Mouse (Mus musculus): Measurements from ENCODE around the gene Rdh8. TPM values are rescaled to one million over a fixed set of nuclear protein-coding genes. Genes with fewer than 3 reads are reported as not detected.
A peak's percentile ranks its signal among the peaks of the same experiment; 100 is the strongest.
"Not testable (repeated sequence)": the region's sequence is repeated elsewhere in the genome, so short reads cannot be mapped to it uniquely, and the experiment has no call there.

The Rdh8 gene
- not detected in 2 replicates for total RNA-seq (2021)
- long read RNA-seq, experiment 1, result 0 reads
- long read RNA-seq, experiment 2, result 0 reads

- DNase-seq, result no peak
Measured at GRCm38 (mm10) chr9:20818236-20818635, at the start of gene Rdh8. TSS of gene Rdh8 (plus strand) at chr9:20818503.

GRCm38 (mm10) chr9:20781286-20781685, 37.0 kb upstream of the Rdh8 start:
- peak; percentile 64 for DNase-seq

DNA sequence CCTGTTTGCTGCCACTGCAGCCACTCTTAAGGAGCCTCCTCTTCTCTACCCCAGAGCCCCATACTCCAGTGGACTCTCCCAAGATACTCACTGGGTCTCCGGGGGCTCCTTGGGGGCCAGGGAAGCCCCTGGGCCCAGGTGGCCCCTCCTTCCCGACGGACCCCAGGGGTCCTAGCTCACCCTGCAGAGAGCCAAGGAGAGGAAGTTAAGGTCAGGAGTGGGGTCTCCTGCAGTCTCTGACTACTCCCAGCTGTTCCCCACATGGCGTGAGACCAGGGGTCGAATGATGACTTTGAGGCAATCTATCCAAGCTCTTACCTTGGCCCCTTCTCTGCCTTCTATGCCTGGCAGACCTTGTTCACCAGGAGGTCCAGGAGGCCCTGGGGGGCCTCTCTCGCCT, 33.2 kb upstream of the Rdh8 start:
- DNase-seq, result no peak

- DNase-seq, result no peak
Measured at GRCm38 (mm10) chr9:20787992-20788391, 30.3 kb upstream of the Rdh8 start.

GRCm38 (mm10) chr9:20789651-20790050, 28.7 kb upstream of the Rdh8 start:
- DNase-seq, result no peak

DNA sequence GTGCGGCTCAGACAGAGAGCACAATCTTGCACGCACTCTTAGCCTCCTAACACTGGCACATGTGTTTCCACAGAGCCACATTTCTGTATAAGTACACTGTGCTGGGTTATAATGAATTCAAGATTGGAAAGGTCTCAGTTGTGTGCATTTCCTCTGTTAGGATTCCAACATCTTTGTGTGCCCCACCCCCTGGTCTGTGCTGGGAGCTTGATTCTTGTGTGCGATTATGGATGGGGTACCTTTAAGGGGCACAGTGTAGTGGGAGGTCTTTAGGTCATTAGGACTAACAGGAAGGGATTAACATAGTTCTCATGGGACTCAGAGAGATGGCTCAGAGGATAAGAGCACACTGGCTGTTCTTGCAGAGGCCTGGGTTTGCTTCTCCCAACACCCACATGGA, 28.0 kb upstream of the Rdh8 start:
- no peak for DNase-seq

- peak; percentile 60 for DNase-seq
Measured at GRCm38 (mm10) chr9:20794108-20794806, 24.0 kb upstream of the Rdh8 start.

DNA sequence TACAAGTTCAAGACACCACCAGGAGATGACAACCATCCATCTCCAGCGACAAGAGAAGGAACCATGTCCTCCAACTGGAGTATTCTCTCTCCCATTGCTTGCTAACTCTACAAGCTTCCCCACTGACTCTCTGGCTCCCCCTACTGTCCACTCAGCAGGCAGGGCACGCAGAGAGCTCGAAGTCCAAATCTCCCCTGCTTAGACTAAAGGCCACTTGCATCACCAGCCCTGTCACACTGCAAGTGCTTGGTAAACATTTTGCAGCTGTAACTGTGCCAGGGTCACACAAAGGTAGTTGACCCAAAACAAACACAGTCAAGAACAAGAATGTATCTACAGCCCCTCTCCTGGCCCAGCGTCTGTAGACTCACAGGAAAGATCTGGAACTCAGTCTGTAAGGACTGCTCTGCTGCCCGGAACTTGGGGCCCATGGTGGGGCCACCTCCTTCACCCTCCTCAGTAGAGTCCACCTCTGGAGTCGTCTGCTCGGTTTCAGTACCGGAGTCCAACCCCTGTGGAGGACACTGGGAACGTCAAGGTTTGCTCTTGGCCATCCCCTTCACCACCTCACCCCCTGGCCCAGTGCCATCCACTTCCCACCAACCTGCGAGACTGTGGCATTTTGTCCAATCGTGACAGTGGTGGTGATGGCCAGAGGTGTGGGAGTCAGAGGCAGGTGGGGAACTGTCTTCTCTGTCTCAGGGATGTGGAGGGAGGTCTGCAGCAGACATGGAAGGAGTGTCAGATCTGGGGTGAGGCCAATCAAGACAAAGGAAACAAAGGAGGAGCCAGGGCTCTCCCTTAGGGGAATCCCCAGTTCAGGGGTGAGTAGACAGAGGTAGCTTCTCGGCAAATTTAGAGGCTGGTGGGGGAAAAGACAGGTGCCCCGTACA, 13.8 kb upstream of the Rdh8 start:
- peak; percentile 90 for DNase-seq

- DNase-seq, result peak; percentile 80
Measured at GRCm38 (mm10) chr9:20805159-20805495, 13.2 kb upstream of the Rdh8 start.

GRCm38 (mm10) chr9:20805706-20806105, 12.6 kb upstream of the Rdh8 start:
- peak; percentile 59 for DNase-seq

GRCm38 (mm10) chr9:20810271-20810670, 8.0 kb upstream of the Rdh8 start:
- peak; percentile 34 for DNase-seq

DNA sequence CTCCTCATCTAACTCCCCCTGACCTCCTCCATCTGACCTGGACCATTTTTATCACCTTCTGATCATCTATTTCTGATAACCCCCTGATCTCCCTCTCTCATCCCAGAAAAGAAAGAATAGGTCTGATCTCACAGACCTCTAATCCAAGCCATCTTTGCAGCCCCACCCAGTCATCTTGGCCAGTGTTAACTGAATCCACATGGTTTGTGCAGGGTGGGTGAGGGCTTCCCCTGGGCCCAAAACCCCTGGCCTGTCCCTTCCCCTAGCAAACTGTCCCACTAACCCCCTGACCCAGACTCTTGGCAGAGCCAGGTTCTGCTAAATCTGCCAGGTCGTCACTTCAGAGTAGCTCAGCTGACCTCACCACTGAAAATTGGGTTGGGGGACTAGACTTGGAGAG, 7.5 kb upstream of the Rdh8 start:
- no peak for DNase-seq

DNA sequence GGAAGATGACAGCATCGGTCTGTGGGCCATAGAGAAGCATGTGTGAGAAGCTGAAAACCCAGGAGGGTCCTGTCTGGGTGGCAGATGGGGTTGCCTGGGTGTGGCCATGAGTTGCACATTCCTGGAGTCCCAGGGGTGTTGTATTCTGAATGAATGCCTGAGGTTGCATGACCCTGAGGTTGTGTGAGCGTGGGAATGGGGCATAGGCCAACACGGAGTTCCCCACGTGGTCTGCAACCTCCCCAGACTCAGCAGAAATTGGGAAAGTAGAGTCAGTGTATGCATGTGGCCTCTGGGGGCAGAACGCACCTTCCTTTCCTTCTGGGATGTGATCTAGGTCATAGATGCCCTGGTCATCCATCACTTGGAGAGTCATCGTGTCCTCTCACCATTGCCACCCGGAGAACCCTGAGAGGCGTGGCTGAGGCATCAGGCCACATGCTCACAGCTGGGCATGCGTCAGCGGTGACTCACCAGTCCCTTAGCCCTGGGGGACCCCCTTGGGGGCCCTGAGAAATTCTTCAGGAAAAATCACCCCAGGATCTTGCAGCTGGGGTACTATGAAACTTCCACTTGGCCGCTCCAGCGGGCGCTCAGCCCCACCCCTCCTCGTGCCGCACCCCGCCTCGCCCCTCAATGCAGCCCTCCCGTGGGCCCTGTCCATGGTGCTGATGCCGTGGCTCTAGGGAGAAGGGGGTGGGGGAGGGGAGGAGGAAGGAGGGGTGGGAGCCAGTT, 5.6 kb upstream of the Rdh8 start:
- peak; percentile 83 for DNase-seq

DNA sequence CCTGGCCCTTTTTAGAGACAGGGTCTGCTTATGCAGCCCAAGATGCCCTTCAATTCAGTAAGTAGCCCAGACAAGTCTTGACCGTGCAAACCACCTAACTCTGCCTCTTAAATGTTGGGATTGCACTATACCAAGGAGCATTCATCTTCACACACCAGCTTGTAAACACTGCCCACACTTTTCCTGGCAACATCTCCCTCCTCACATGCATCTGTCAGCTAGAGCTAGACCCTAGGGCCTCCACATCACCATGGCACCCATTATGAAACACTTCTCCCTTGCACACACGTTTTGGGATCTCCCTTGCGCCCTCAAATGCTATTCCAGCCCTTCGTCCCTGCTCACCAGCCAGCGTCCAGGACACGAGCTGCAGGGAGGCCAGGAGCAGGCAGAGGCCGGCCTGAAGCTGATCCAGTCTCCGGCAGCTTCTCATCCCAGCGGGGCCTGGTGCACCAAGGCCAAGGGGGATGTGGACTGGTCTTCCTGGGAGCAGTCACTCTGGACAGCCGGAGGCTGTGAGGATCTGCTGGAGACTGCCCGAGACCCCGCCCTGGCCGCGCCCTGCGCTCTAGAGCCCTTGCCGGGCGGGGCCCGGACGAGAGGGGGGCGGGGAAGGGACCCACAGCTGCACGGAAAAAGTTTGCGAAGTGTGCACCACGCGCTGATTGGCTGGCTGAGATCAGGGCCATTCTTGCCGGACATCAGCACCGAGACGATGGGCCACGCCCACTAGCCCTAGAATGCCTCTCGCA, 3.6 kb upstream of the Rdh8 start, which contains the start of gene Col5a3:
TSS of gene Col5a3 (minus strand) at position 547 of the 752 bp plus-strand sequence.
- DNase-seq, result peak; percentile 85

DNA sequence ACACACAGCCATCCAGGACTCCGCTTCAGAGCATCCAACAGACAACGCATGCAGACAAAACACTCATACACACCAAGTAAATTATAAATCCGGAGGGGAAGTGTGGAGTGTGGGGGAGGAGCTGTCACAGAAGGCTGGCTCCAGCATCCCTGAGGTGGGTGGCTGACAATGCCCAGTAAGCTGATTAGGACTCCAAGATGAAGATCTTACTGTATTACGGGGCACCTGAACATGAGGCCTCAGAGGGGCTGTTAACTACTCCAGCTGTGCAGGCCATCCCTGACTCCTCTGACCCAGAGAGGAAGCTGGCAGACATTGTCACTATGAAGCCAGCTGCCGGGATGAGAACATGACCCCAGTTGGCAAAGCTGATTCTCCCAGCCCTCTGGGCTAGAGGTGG, 1.7 kb downstream of the Rdh8 start:
- no peak for DNase-seq

- no peak for DNase-seq
Measured at GRCm38 (mm10) chr9:20822821-20823220, 4.5 kb downstream of the Rdh8 start.

- DNase-seq, result no peak
Measured at GRCm38 (mm10) chr9:20825781-20826180, 7.5 kb downstream of the Rdh8 start.

DNA sequence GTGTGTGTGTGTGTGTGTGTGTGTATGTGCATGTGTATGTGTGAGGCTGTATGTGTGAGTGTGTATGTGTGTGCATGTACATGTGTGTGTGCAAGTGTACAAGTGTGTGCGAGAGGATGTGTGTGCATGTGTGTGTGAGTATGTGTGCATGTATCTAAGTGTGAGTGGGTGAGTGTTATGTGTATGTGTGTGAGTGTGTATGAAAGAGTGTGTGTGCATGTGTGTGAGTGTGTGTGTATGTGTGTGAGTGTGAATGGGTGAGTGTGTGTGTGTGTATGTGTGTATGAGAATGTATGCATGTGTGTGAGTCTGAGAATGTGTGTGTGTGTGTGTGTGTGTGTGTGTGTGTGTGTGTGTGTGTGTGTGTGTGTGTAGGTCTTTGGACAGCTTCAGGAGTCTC, 9.8 kb downstream of the Rdh8 start:
- DNase-seq, result no peak

- peak; percentile 97 for DNase-seq
Measured at GRCm38 (mm10) chr9:20830901-20831643, 12.8 kb downstream of the Rdh8 start.

- no peak for DNase-seq
Measured at GRCm38 (mm10) chr9:20834881-20835280, 16.6 kb downstream of the Rdh8 start.

- not testable (repeated sequence) for DNase-seq
Measured at GRCm38 (mm10) chr9:20835431-20835954, 17.2 kb downstream of the Rdh8 start.

Measured in adrenal gland, postnatal 14 days (tissue).